Mouse (Mus musculus): ENCODE data around the gene Hfe.

DNA sequence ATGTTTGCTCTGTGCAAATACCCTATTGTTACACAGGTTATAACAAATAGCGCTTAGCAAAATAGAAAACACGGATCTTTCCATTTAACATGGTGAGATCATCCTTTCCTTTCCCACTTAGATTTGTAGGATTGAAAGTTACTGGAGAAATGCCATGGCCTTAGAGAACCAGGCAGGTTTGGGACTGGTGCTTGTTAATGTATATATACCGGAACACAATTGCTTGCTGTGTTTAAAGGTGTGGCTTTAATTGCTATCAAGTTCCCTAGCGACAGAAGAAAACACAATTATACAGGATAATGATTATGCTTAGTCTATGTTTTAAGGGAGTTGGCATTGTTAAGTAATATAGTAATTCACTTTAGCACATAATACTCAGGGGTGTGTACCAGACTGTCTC is 23.5 kb downstream of the Hfe start:
- TF ChIP-seq CTCF (IDR thresholded peaks at IDR 0.05; ENCODE audit: borderline replicate concordance, control insufficient read depth, extremely low read depth, insufficient read depth, low read length, poor library complexity) = no peak
- no peak for TF ChIP-seq POLR2A (IDR thresholded peaks at IDR 0.05; ENCODE audit: control insufficient read depth, extremely low read depth, insufficient read depth, low read length, poor library complexity)

Data from thymus, adult 2 months (tissue).